Mouse (Mus musculus): ENCODE data around the gene Yif1b. TPM values are rescaled to one million over a fixed set of nuclear protein-coding genes. Genes with fewer than 3 reads are reported as not detected.
"Not testable (repeated sequence)": the region's sequence is repeated elsewhere in the genome, so short reads cannot be mapped to it uniquely, and the experiment has no call there.

The Yif1b gene
- polyA plus RNA-seq, 1 experiment, result 49.8 TPM

- no peaks in the 10 kb centered on the region for H3K36me3 ChIP-seq (ENCODE audit: control insufficient read depth, insufficient read depth, low read length)
- H3K27me3 ChIP-seq (ENCODE audit: control insufficient read depth, insufficient read depth, low read length), result no peaks in the 10 kb centered on the region
- H3K4me1 ChIP-seq (ENCODE audit: control insufficient read depth, insufficient read depth, insufficient read length, low read length), result no peaks in the 10 kb centered on the region
- WGBS, result 67% methylated on average over 3 of the region's 3 CpGs
- peak overlapping the region; percentile 68 for H3K4me3 ChIP-seq (ENCODE audit: low read depth, low read length)
- no peak overlapping the region for H3K27ac ChIP-seq (ENCODE audit: insufficient read depth, low read depth, low read length)
- TF ChIP-seq CTCF (IDR thresholded peaks at IDR 0.05; ENCODE audit: extremely low read depth, insufficient read length, insufficient replicate concordance, low read depth, low read length), result no peak
- no peak; the same call in 1 of the 2 replicates for TF ChIP-seq POLR2A (IDR thresholded peaks at IDR 0.05; ENCODE audit: low read depth, low read length)
These were observed 6.6 kb upstream of the Yif1b start for GRCm38 (mm10) chr7:29231517-29231916.

GRCm38 (mm10) chr7:29232247-29233013, 5.7 kb upstream of the Yif1b start, which contains the start of gene Kcnk6:
TSS of gene Kcnk6 (minus strand) at chr7:29232515.
- H3K27ac ChIP-seq (ENCODE audit: insufficient read depth, low read depth, low read length), result peak within 1 kb of the TSS; percentile 0; the same call in 1 of the 2 replicates
- H3K4me3 ChIP-seq (ENCODE audit: low read depth, low read length), result peak within 1 kb of the TSS; percentile 68
- no peaks in the 10 kb centered on the region for H3K36me3 ChIP-seq (ENCODE audit: control insufficient read depth, insufficient read depth, low read length)
- under 1% methylated on average over 62 of the region's 62 CpGs for WGBS
- H3K27me3 ChIP-seq (ENCODE audit: control insufficient read depth, insufficient read depth, low read length), result no peaks in the 10 kb centered on the region
- TF ChIP-seq CTCF (IDR thresholded peaks at IDR 0.05; ENCODE audit: extremely low read depth, insufficient read length, insufficient replicate concordance, low read depth, low read length) (no peak), POLR2A (IDR thresholded peaks at IDR 0.05; ENCODE audit: low read depth, low read length) (no peak)
- H3K4me1 ChIP-seq (ENCODE audit: control insufficient read depth, insufficient read depth, insufficient read length, low read length), result no peaks in the 10 kb centered on the region

- no peaks in the 10 kb centered on the region for H3K36me3 ChIP-seq (ENCODE audit: control insufficient read depth, insufficient read depth, low read length)
- H3K4me1 ChIP-seq (ENCODE audit: control insufficient read depth, insufficient read depth, insufficient read length, low read length), result peaks cover 2% of the 10 kb centered on the region; the same call in 1 of the 2 replicates
- no peak overlapping the region for H3K27ac ChIP-seq (ENCODE audit: insufficient read depth, low read depth, low read length)
- H3K27me3 ChIP-seq (ENCODE audit: control insufficient read depth, insufficient read depth, low read length), result no peaks in the 10 kb centered on the region
- H3K4me3 ChIP-seq (ENCODE audit: low read depth, low read length), result no peak overlapping the region
- TF ChIP-seq CTCF (IDR thresholded peaks at IDR 0.05; ENCODE audit: extremely low read depth, insufficient read length, insufficient replicate concordance, low read depth, low read length) (no peak), POLR2A (IDR thresholded peaks at IDR 0.05; ENCODE audit: low read depth, low read length) (no peak)
- WGBS, result 30% methylated on average over 6 of the region's 6 CpGs
These were observed 4.4 kb upstream of the Yif1b start for GRCm38 (mm10) chr7:29233745-29234144.

GRCm38 (mm10) chr7:29234661-29235060, 3.5 kb upstream of the Yif1b start:
- TF ChIP-seq CTCF (IDR thresholded peaks at IDR 0.05; ENCODE audit: extremely low read depth, insufficient read length, insufficient replicate concordance, low read depth, low read length), result no peak
- no peak for TF ChIP-seq POLR2A (IDR thresholded peaks at IDR 0.05; ENCODE audit: low read depth, low read length)
- Histone ChIP-seq H3K27me3 (ENCODE audit: control insufficient read depth, insufficient read depth, low read length) (no peaks in the 10 kb centered on the region), H3K4me1 (ENCODE audit: control insufficient read depth, insufficient read depth, insufficient read length, low read length) (peaks cover 6% of the 10 kb centered on the region; the same call in 1 of the 2 replicates), H3K4me3 (ENCODE audit: low read depth, low read length) (no peak overlapping the region), H3K36me3 (ENCODE audit: control insufficient read depth, insufficient read depth, low read length) (no peaks in the 10 kb centered on the region), H3K27ac (ENCODE audit: insufficient read depth, low read depth, low read length) (no peak overlapping the region)
- 88% methylated on average over 5 of the region's 5 CpGs for WGBS

- Histone ChIP-seq H3K27ac (ENCODE audit: insufficient read depth, low read depth, low read length) (no peak overlapping the region), H3K36me3 (ENCODE audit: control insufficient read depth, insufficient read depth, low read length) (no peaks in the 10 kb centered on the region), H3K4me3 (ENCODE audit: low read depth, low read length) (no peak overlapping the region), H3K4me1 (ENCODE audit: control insufficient read depth, insufficient read depth, insufficient read length, low read length) (peaks cover 6% of the 10 kb centered on the region; the same call in 1 of the 2 replicates), H3K27me3 (ENCODE audit: control insufficient read depth, insufficient read depth, low read length) (no peaks in the 10 kb centered on the region)
- WGBS, result 71% methylated on average over 4 of the region's 4 CpGs
- no peak for TF ChIP-seq POLR2A (IDR thresholded peaks at IDR 0.05; ENCODE audit: low read depth, low read length)
- no peak for TF ChIP-seq CTCF (IDR thresholded peaks at IDR 0.05; ENCODE audit: extremely low read depth, insufficient read length, insufficient replicate concordance, low read depth, low read length)
These were observed 1.5 kb upstream of the Yif1b start for GRCm38 (mm10) chr7:29236593-29236992.

GRCm38 (mm10) chr7:29237596-29237995, 533 bp upstream of the Yif1b start:
- not testable (repeated sequence) for H3K36me3 ChIP-seq (ENCODE audit: control insufficient read depth, insufficient read depth, low read length); H3K4me1 ChIP-seq (ENCODE audit: control insufficient read depth, insufficient read depth, insufficient read length, low read length); H3K27me3 ChIP-seq (ENCODE audit: control insufficient read depth, insufficient read depth, low read length)
- WGBS, result 22% methylated on average over 6 of the region's 6 CpGs
- Histone ChIP-seq H3K27ac (ENCODE audit: insufficient read depth, low read depth, low read length) (peak overlapping the region; percentile 73), H3K4me3 (ENCODE audit: low read depth, low read length) (peak overlapping the region; percentile 23; the same call in 1 of the 2 replicates)

GRCm38 (mm10) chr7:29244732-29245416, 6.7 kb downstream of the Yif1b start:
- H3K27ac ChIP-seq (ENCODE audit: insufficient read depth, low read depth, low read length), result peak overlapping the region; percentile 100
- H3K4me3 ChIP-seq (ENCODE audit: low read depth, low read length), result 0 out of 2 replicates have a peak overlapping the region, but pooled peaks have one; percentile 90
- H3K36me3 ChIP-seq (ENCODE audit: control insufficient read depth, insufficient read depth, low read length), result peaks cover 20% of the 10 kb centered on the region
- 78% methylated on average over 7 of the region's 7 CpGs for WGBS
- H3K27me3 ChIP-seq (ENCODE audit: control insufficient read depth, insufficient read depth, low read length), result no peaks in the 10 kb centered on the region
- TF ChIP-seq POLR2A (IDR thresholded peaks at IDR 0.05; ENCODE audit: low read depth, low read length) (no peak), CTCF (IDR thresholded peaks at IDR 0.05; ENCODE audit: extremely low read depth, insufficient read length, insufficient replicate concordance, low read depth, low read length) (peak; percentile 76)
- peaks cover 14% of the 10 kb centered on the region for H3K4me1 ChIP-seq (ENCODE audit: control insufficient read depth, insufficient read depth, insufficient read length, low read length)

Data from small intestine, adult 2 months (tissue).